Mouse (Mus musculus): ENCODE results near the gene Btbd16. TPM values are rescaled to one million over a fixed set of nuclear protein-coding genes. Genes with fewer than 3 reads are reported as not detected.
A peak's percentile ranks its signal among the peaks of the same experiment; 100 is the strongest.

Btbd16 gene
- polyA plus RNA-seq, 1 experiment from 2014 or later, result not detected

DNA sequence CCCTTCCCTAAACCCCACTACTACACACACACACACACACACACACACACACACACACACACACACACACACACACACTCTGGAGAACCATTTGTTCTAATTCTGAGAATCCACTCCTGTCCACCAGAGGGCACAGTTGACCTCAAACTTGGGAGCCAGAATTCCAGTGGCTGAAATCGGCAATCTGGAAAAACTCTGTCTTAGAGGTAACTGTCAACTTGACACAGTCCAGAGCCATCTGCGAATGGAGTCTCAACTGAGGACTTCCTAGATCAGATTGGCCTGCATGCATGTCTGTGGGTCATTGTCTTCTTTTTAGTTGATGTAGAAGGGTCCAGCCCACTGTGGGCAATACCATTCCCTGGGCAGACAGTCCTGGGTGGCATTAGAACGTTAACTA lies 53.6 kb downstream of the Btbd16 start:
- Histone ChIP-seq H3K4me1 (0 out of 2 replicates have a peak, but pooled peaks cover 5% of the 10 kb centered on the region), H3K36me3 (no peaks in the 10 kb centered on the region)
- 40% methylated on average over 3 of the region's 3 CpGs for WGBS

GRCm38 (mm10) chr7:130827844-130828403 lies 54.1 kb downstream of the Btbd16 start:
- Histone ChIP-seq H3K4me3 (replicated peaks) (no peak overlapping the region), H3K36me3 (no peaks in the 10 kb centered on the region), H3K9me3 (replicated peaks) (no peaks in the 10 kb centered on the region), H3K27me3 (0 out of 2 replicates have a peak, but pooled peaks cover 8% of the 10 kb centered on the region), H3K9ac (no peak overlapping the region), H3K27ac (no peak overlapping the region), H3K4me2 (no peak overlapping the region), H3K4me1 (0 out of 2 replicates have a peak, but pooled peaks cover 5% of the 10 kb centered on the region)
- ATAC-seq (replicated peaks; ENCODE audit: low FRiP score), result no peak
- WGBS, result 90% methylated on average over 9 of the region's 9 CpGs

More for the DNA sequence above, 53.6 kb downstream of the Btbd16 start:
- H3K4me2 ChIP-seq, result no peak overlapping the region
- no peak overlapping the region for H3K9ac ChIP-seq
- no peaks in the 10 kb centered on the region for H3K9me3 ChIP-seq (replicated peaks)
- ATAC-seq (replicated peaks; ENCODE audit: low FRiP score), result no peak
- 0 out of 2 replicates have a peak, but pooled peaks cover 8% of the 10 kb centered on the region for H3K27me3 ChIP-seq
- H3K4me3 ChIP-seq (replicated peaks), result no peak overlapping the region
- H3K27ac ChIP-seq, result no peak overlapping the region

GRCm38 (mm10) chr7:130828475-130828874 lies 54.6 kb downstream of the Btbd16 start:
- WGBS, result 80% methylated on average over 10 of the region's 10 CpGs
- H3K4me1 ChIP-seq, result 0 out of 2 replicates have a peak, but pooled peaks cover 5% of the 10 kb centered on the region

GRCm38 (mm10) chr7:130831586-130831985 lies 57.7 kb downstream of the Btbd16 start:
- Histone ChIP-seq H3K9ac (no peak overlapping the region), H3K4me2 (no peak overlapping the region), H3K9me3 (replicated peaks) (no peaks in the 10 kb centered on the region), H3K27ac (no peak overlapping the region), H3K27me3 (0 out of 2 replicates have a peak, but pooled peaks cover 4% of the 10 kb centered on the region), H3K36me3 (no peaks in the 10 kb centered on the region), H3K4me3 (replicated peaks) (no peak overlapping the region), H3K4me1 (peaks cover 30% of the 10 kb centered on the region)
- ATAC-seq (replicated peaks; ENCODE audit: low FRiP score), result no peak
- WGBS, result 92% methylated on average over 5 of the region's 5 CpGs

More at GRCm38 (mm10) chr7:130828475-130828874, 54.6 kb downstream of the Btbd16 start:
- ATAC-seq (replicated peaks; ENCODE audit: low FRiP score), result no peak
- H3K27me3 ChIP-seq, result 0 out of 2 replicates have a peak, but pooled peaks cover 8% of the 10 kb centered on the region
- no peak overlapping the region for H3K4me3 ChIP-seq (replicated peaks)
- no peak overlapping the region for H3K4me2 ChIP-seq
- H3K9ac ChIP-seq, result no peak overlapping the region
- no peaks in the 10 kb centered on the region for H3K9me3 ChIP-seq (replicated peaks)
- H3K36me3 ChIP-seq, result no peaks in the 10 kb centered on the region
- H3K27ac ChIP-seq, result no peak overlapping the region

DNA sequence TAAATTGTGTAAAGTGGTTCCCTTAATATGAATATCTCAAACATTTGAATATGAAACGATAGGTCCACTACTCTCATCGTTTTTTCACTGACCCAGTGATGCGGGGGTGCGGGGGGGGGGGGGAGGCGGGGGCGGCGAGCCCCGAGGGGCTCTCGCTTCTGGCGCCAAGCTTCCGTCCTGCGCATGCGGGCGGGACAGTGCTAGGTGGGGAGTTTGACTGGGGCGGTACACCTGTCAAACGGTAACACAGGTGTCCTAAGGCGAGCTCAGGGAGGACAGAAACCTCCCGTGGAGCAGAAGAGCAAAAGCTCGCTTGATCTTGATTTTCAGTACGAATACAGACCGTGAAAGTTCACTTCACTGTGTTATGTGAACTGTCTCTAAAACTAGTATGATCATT lies 60.4 kb downstream of the Btbd16 start:
- ATAC-seq (replicated peaks; ENCODE audit: low FRiP score), result peak; percentile 90
- H3K4me3 ChIP-seq (replicated peaks), result no peak overlapping the region
- H3K9me3 ChIP-seq (replicated peaks), result no peaks in the 10 kb centered on the region
- no peaks in the 10 kb centered on the region for H3K36me3 ChIP-seq
- H3K27ac ChIP-seq, result 0 out of 2 replicates have a peak overlapping the region, but pooled peaks have one; percentile 83
- peaks cover 49% of the 10 kb centered on the region for H3K4me1 ChIP-seq
- WGBS, result 25% methylated on average over 19 of the region's 21 CpGs
- H3K4me2 ChIP-seq, result peak overlapping the region; percentile 34; the same call in 1 of the 2 replicates
- no peak overlapping the region for H3K9ac ChIP-seq
- 0 out of 2 replicates have a peak, but pooled peaks cover 4% of the 10 kb centered on the region for H3K27me3 ChIP-seq

GRCm38 (mm10) chr7:130834958-130835861 lies 61.3 kb downstream of the Btbd16 start:
- 4% methylated on average over 18 of the region's 18 CpGs for WGBS
- H3K9me3 ChIP-seq (replicated peaks), result no peaks in the 10 kb centered on the region
- H3K27me3 ChIP-seq, result 0 out of 2 replicates have a peak, but pooled peaks cover 4% of the 10 kb centered on the region
- H3K4me1 ChIP-seq, result peaks cover 53% of the 10 kb centered on the region
- H3K36me3 ChIP-seq, result no peaks in the 10 kb centered on the region
- 0 out of 2 replicates have a peak, but pooled peaks have one; percentile 14 for ATAC-seq (replicated peaks; ENCODE audit: low FRiP score)
- peak overlapping the region; percentile 34 for H3K4me2 ChIP-seq
- H3K9ac ChIP-seq, result no peak overlapping the region
- H3K27ac ChIP-seq, result peak overlapping the region; percentile 83
- no peak overlapping the region for H3K4me3 ChIP-seq (replicated peaks)

GRCm38 (mm10) chr7:130836066-130836465 lies 62.2 kb downstream of the Btbd16 start:
- no peak overlapping the region for H3K4me3 ChIP-seq (replicated peaks)
- H3K27ac ChIP-seq, result peak overlapping the region; percentile 89; the same call in 1 of the 2 replicates
- H3K4me2 ChIP-seq, result no peak overlapping the region
- H3K9ac ChIP-seq, result no peak overlapping the region
- no peaks in the 10 kb centered on the region for H3K36me3 ChIP-seq
- H3K9me3 ChIP-seq (replicated peaks), result no peaks in the 10 kb centered on the region
- no peak for ATAC-seq (replicated peaks; ENCODE audit: low FRiP score)
- peaks cover 53% of the 10 kb centered on the region for H3K4me1 ChIP-seq
- H3K27me3 ChIP-seq, result 0 out of 2 replicates have a peak, but pooled peaks cover 4% of the 10 kb centered on the region
- WGBS, result 61% methylated on average over 9 of the region's 9 CpGs

- WGBS, result 20% methylated on average over 12 of the region's 12 CpGs
- H3K4me1 ChIP-seq, result peaks cover 53% of the 10 kb centered on the region
- H3K27ac ChIP-seq, result peak overlapping the region; percentile 89
- no peaks in the 10 kb centered on the region for H3K27me3 ChIP-seq
- no peaks in the 10 kb centered on the region for H3K9me3 ChIP-seq (replicated peaks)
- H3K4me2 ChIP-seq, result peak overlapping the region; percentile 34; the same call in 1 of the 2 replicates
- H3K36me3 ChIP-seq, result no peaks in the 10 kb centered on the region
- H3K9ac ChIP-seq, result no peak overlapping the region
- ATAC-seq (replicated peaks; ENCODE audit: low FRiP score), result peak; percentile 83
- no peak overlapping the region for H3K4me3 ChIP-seq (replicated peaks)
Observed at GRCm38 (mm10) chr7:130837941-130838657, 64.2 kb downstream of the Btbd16 start.

GRCm38 (mm10) chr7:130838658-130839025 lies 64.8 kb downstream of the Btbd16 start:
- Histone ChIP-seq H3K27ac (peak overlapping the region; percentile 89), H3K9me3 (replicated peaks) (no peaks in the 10 kb centered on the region), H3K4me2 (no peak overlapping the region), H3K4me1 (peaks cover 53% of the 10 kb centered on the region), H3K9ac (no peak overlapping the region), H3K4me3 (replicated peaks) (no peak overlapping the region), H3K27me3 (no peaks in the 10 kb centered on the region), H3K36me3 (no peaks in the 10 kb centered on the region)
- 58% methylated on average over 3 of the region's 3 CpGs for WGBS
- no peak for ATAC-seq (replicated peaks; ENCODE audit: low FRiP score)

- WGBS, result 85% methylated on average over 12 of the region's 12 CpGs
- peak overlapping the region; percentile 89; the same call in 1 of the 2 replicates for H3K27ac ChIP-seq
- no peaks in the 10 kb centered on the region for H3K27me3 ChIP-seq
- H3K9ac ChIP-seq, result no peak overlapping the region
- ATAC-seq (replicated peaks; ENCODE audit: low FRiP score), result no peak
- H3K9me3 ChIP-seq (replicated peaks), result no peaks in the 10 kb centered on the region
- H3K36me3 ChIP-seq, result no peaks in the 10 kb centered on the region
- no peak overlapping the region for H3K4me3 ChIP-seq (replicated peaks)
- peaks cover 47% of the 10 kb centered on the region for H3K4me1 ChIP-seq
- no peak overlapping the region for H3K4me2 ChIP-seq
Observed at GRCm38 (mm10) chr7:130839380-130840100, 65.7 kb downstream of the Btbd16 start.

GRCm38 (mm10) chr7:130847164-130847718 lies 73.4 kb downstream of the Btbd16 start:
- Histone ChIP-seq H3K36me3 (no peaks in the 10 kb centered on the region), H3K4me3 (replicated peaks) (no peak overlapping the region), H3K9me3 (replicated peaks) (no peaks in the 10 kb centered on the region), H3K4me1 (peaks cover 6% of the 10 kb centered on the region; the same call in 1 of the 2 replicates), H3K27ac (no peak overlapping the region), H3K9ac (no peak overlapping the region), H3K4me2 (no peak overlapping the region), H3K27me3 (no peaks in the 10 kb centered on the region)
- ATAC-seq (replicated peaks; ENCODE audit: low FRiP score), result no peak
- WGBS, result 88% methylated on average over 17 of the region's 17 CpGs

Data from kidney, embryonic 15.5 days (tissue).